Mouse (Mus musculus) thymus, adult 2 months (tissue): ENCODE results near the gene Nploc4.

Source experiments
- CTCF ChIP-seq: fragments of 200-500 bp; IDR thresholded peaks from 2 replicates; pipeline ENCODE4 v1.5.1; 2012; ENCODE audit warnings: mild to moderate bottlenecking, control low read depth, low read length, moderate library complexity, borderline replicate concordance; ENCODE audit not compliant: control insufficient read depth, poor library complexity, insufficient read depth; ENCODE audit errors: extremely low read depth
- POLR2A ChIP-seq: fragments of 200-500 bp; IDR thresholded peaks from 2 replicates; pipeline ENCODE4 v1.6.1; 2012; ENCODE audit warnings: mild to moderate bottlenecking, low read length, control low read depth, moderate library complexity; ENCODE audit not compliant: control insufficient read depth, poor library complexity, insufficient read depth; ENCODE audit errors: extremely low read depth

- TF ChIP-seq CTCF (no peak), POLR2A (no peak)
Measured at GRCm38 (mm10) chr11:120404814-120405213, 32.7 kb downstream of the Nploc4 start.
